Mouse (Mus musculus) R1 (cell line): Measurements from ENCODE around the gene Pkdcc.

ENCODE experiments used
- DNase-seq: peaks from one replicate; pipeline ENCODE4 v3.0.0-alpha.2; 2018; ENCODE audit warnings: low read depth, low spot score

The Pkdcc gene

GRCm38 (mm10) chr17:83214674-83215528 is at the start of gene Pkdcc:
Gene Pkdcc (plus strand): TSS chr17:83215292.
- peak; percentile 57 for DNase-seq

DNA sequence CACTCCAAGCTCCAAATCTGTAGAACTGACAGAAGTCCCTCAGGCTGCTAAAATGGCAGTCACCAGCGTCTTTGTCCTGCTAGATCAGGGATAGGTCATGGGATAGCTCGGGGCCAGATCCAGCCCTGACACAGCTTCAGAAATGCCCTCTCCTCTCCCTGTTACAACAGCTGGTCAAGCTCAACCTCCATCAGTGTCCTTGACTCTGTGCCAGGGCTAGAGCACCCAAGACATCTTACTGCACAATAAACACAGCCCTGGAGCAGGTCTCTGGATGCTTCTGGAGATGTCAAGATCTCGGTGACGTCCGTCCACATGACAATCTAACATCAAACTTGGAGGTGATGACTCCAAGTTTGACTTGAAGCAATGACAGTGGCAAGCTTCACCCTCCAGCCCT is 48.9 kb upstream of the Pkdcc start:
- DNase-seq = no peak

GRCm38 (mm10) chr17:83176146-83176545 is 38.9 kb upstream of the Pkdcc start:
- no peak for DNase-seq

DNA sequence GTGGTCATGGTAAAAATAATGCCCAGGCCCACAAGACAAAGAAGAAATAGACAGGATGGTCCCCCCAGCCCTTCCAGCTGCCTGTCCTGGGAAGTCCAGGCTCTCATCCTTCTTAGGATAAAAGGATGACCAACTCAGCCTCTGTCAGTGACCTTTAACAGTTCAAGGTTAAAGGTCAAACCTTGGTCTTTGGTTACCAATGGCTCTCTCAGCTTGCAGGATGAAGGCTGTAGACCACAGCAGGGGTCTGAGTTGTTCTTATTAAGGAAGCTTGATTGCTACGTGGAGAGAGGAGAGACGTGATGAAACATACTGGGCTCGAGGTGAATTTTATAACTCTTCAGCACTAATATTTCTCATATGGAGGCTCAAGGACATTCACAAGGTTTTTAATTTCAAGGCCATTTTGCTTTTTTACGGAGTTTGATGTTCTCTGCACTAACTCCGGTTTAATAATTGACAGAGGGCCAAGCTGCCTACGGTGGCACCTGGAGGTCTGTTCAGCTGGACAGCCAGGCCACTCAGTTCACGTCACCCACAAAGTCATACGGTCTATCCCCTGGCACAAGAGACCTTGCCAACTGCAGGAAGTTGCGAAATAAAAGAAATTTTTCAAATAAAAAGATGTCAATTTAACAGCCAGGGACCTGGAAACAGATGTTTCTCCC is 36.5 kb upstream of the Pkdcc start:
- DNase-seq = peak; percentile 25

- no peak for DNase-seq
Measured at GRCm38 (mm10) chr17:83179151-83179531, 36.0 kb upstream of the Pkdcc start.

DNA sequence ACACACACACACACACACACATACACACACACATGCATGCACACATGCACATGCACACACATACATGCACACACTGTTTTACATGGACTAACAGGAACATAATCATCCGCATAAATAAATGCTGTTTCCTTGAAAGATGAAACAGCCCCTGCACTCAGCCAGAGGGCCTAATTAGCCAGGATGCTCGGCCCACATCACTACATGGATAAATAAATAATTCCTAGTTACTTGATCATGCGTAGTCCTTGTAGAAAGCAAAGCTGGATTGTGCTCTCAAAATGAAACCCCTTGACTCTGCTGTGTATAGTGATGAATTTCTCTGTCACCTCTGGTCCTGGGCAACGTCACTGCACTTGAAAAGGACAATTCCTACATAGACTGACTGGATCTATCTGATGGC is 35.5 kb upstream of the Pkdcc start:
- no peak for DNase-seq

GRCm38 (mm10) chr17:83181086-83181485 is 34.0 kb upstream of the Pkdcc start:
- DNase-seq = no peak

DNA sequence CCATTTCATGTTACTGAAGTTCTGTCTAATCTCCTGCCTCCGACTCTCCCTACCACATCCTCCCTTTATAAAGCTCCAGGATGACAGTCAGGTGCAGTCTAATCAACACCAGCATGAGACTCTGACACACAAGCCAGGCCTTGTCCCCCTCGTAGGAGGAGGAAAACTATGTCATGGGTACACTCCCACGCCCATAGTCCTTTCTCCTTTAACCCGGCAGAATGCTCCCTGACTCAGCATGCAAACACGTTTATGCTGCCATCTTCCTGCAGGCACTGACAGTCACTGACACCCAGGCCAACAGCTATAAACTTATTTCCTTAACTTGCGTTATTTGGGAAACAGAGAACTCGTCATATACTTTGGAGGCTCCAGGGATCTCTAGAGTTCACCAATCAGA is 33.5 kb upstream of the Pkdcc start:
- no peak for DNase-seq

GRCm38 (mm10) chr17:83182061-83182664 is 32.9 kb upstream of the Pkdcc start:
- no peak for DNase-seq

- no peak for DNase-seq
Measured at GRCm38 (mm10) chr17:83182780-83183179, 32.3 kb upstream of the Pkdcc start.

- DNase-seq = no peak
Measured at GRCm38 (mm10) chr17:83187751-83188565, 27.1 kb upstream of the Pkdcc start.

DNA sequence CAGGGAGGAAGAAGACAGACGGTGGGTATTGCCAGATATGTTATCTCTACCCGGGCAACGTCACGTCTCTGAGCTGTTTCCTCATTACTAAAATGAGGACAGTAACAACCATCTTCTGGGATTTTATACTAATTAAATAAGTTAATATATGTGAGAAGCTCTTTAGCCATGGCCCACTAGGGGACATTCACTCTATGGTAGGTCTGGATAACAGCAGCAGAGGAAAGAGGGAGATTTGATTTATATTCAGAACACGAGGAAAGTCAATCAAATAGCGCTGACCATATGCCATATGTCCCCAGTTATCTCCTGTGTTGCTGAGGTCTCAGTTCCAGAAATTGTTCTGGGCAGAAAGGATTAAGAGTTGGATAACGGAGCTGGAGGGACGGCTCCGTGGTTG is 24.3 kb upstream of the Pkdcc start:
- DNase-seq = no peak

DNA sequence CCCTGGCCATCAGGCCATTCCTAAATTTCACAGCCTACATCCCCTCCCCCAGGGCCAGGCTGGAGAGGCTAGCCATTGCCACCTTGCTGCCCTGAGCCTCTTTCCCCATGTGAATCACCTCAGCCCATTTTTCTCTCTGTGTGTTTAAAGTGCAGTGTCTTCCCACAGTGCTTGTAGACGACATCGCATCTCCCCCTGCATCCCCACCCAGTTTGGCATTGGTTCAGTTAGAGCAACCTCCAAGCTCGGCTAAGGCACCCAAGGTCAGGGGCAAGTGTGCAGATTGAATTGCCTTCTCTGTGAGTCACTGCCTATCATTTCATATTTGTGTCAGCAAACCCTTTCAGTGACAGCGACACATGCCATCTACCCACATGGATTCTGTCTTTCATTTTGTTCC is 20.6 kb upstream of the Pkdcc start:
- no peak for DNase-seq

GRCm38 (mm10) chr17:83197361-83197923 is 17.6 kb upstream of the Pkdcc start:
- peak; percentile 9 for DNase-seq

DNA sequence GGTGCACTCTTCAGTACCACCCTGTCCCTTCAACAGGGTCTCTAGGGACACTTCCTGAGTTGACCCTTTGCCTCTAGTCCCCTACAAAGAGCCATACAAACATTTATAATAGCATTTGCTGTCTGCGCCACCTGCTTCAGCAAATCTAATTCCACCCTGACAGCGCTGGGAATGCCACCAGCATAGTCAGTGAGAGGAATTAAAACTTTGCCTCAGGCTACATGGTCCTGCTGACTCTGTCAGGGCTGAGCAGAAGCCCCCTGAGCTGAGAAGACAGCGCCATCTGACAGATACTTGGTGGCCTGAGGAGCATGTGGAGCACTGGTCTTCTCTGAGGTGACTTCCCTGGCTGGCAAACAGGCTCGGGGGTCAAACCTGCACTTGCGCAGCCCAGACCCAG is 14.6 kb upstream of the Pkdcc start:
- DNase-seq = no peak

- peak; percentile 60 for DNase-seq
Measured at GRCm38 (mm10) chr17:83201257-83201656, 13.8 kb upstream of the Pkdcc start.

GRCm38 (mm10) chr17:83203692-83204383 is 11.3 kb upstream of the Pkdcc start:
- no peak for DNase-seq

DNA sequence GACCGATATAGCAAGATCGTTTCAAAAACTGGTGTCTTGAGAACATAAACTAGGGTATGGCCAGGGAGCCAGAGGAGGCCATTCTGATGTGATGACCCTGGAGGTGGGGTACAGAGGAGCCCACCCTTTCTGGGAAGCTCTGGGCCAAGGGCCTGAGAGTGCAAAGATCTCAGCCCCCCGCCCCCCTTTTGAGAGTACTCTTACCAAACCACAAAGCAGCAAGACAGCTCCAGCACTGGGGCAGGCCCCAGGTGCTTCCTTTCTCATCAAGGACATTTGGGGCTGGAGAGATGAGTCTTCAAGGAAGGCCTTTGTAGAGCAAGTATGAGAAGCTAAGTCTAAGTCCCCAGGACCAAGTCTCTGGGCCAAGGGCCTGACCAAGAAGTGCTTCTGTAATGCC is 7.8 kb upstream of the Pkdcc start:
- DNase-seq = no peak

DNA sequence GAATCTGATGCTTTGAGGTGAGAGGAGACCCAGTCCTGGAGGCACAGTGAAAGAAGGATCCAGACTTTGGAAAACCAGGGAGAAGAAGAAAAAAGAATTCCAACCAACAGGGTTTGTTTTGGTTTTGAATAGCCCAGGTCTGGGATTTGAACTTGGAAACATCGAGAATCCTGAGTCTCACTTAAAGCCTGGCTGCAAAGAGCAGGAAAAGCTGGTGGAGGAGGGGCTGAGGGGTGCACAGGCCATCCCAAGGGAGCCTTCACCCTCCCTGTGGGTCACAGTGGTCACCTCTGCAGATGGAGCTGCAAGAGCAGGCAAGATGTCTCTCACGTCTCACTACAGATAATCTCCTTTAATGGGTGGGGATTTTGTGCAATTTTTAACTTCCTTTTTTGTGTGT is 6.6 kb upstream of the Pkdcc start:
- DNase-seq = no peak

GRCm38 (mm10) chr17:83210531-83210930 is 4.6 kb upstream of the Pkdcc start:
- DNase-seq = no peak

DNA sequence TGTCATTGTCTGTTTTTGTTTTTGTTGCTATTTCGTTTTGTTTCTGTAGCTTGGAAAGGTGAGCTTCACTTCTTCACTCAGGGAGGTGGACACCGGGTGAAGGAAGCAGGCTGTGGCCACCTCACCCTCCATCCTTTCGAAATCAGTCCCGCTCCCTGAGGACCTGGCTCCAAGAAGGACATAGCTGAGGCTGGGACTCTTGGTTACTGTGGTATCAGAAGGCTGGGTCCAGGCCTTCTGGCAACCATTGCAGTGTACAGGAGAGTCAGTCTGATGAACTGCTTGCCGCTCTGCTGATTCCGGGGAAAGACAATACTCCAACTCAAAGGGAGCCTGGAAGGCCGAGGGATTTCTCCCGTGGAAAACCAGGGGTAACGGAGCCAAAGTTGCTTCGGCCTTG is 3.9 kb upstream of the Pkdcc start:
- no peak for DNase-seq
